Mouse (Mus musculus) megakaryocyte, embryonic 14.5 days (primary cell): ENCODE measurements at regions not wholly inside any gene's neighbourhood (a gene's known extent, or its start where the extent isn't known, plus 50 kb on each side); places are given as distances from the start of the nearest gene placed in this dataset.

ENCODE experiments used
- FLI1 ChIP-seq: IDR thresholded peaks from 2 replicates; pipeline ENCODE4 v1.6.1; 2012; ENCODE audit warnings: low read length, inconsistent platforms, mixed read lengths
- GATA1 ChIP-seq: IDR thresholded peaks from 3 replicates; pipeline ENCODE4 v1.6.1; 2012; ENCODE audit warnings: mixed read lengths, low read length, inconsistent platforms, borderline replicate concordance

GRCm38 (mm10) chr17:83110556-83110955, 104.5 kb upstream of the Pkdcc start:
- no peak for TF ChIP-seq GATA1
- TF ChIP-seq FLI1 = no peak
